Mouse (Mus musculus) liver (tissue): ENCODE data around the gene Rcc2.
A peak's percentile ranks its signal among the peaks of the same experiment; 100 is the strongest.

Experiments
- DNase-seq: peaks from one replicate; pipeline ENCODE4 v3.0.0-alpha.2; 2020; ENCODE audit warnings: mixed read lengths

The Rcc2 gene

GRCm38 (mm10) chr4:140765936-140766335 is 65.6 kb downstream of the Rcc2 start:
- no peak for DNase-seq

- DNase-seq, result no peak
These were observed 68.6 kb downstream of the Rcc2 start for GRCm38 (mm10) chr4:140768973-140769372.

- peak; percentile 65 for DNase-seq
These were observed 70.1 kb downstream of the Rcc2 start for GRCm38 (mm10) chr4:140770433-140770832.

- no peak for DNase-seq
These were observed 70.8 kb downstream of the Rcc2 start for GRCm38 (mm10) chr4:140771091-140771490.
